Mouse (Mus musculus): ENCODE measurements around the gene Upk2. TPM values are rescaled to one million over a fixed set of nuclear protein-coding genes. Genes with fewer than 3 reads are reported as not detected.

The Upk2 gene
- total RNA-seq (2014; rRNA removed) (not detected in 2 replicates), polyA plus RNA-seq (2012; rRNA removed) (not detected in 2 replicates)

- DNase-seq (ENCODE audit: extremely low read depth, low read depth, low spot score), result no peak
- Histone ChIP-seq H3K9ac (ENCODE audit: low read depth, low read length) (no peak within 1 kb of the TSS), H3K27me3 (ENCODE audit: control insufficient read depth, insufficient read depth, low read length) (no peaks in the 10 kb centered on the region), H3K27ac (replicated peaks; ENCODE audit: insufficient read depth, low read depth, low read length) (no peak within 1 kb of the TSS), H3K79me2 (ENCODE audit: control insufficient read depth, insufficient read depth, low read length) (no peaks in the 10 kb centered on the region), H3K36me3 (ENCODE audit: control insufficient read depth, insufficient read depth, low read length) (no peaks in the 10 kb centered on the region), H3K4me3 (ENCODE audit: insufficient read depth, low read depth, low read length) (no peak within 1 kb of the TSS), H3K4me1 (ENCODE audit: control insufficient read depth, insufficient read depth, low read length) (no peaks in the 10 kb centered on the region)
- TF ChIP-seq POLR2A (IDR thresholded peaks at IDR 0.05; ENCODE audit: extremely low read depth, insufficient read depth, low read length) (no peak), CTCF (IDR thresholded peaks at IDR 0.05; ENCODE audit: low read depth, low read length) (no peak)
- 58% methylated on average over 4 of the region's 4 CpGs for WGBS
Observed at GRCm38 (mm10) chr9:44454891-44455220, at the start of gene Upk2. Gene Upk2 (minus strand): TSS chr9:44454976.

GRCm38 (mm10) chr9:44502006-44502405 is 47.2 kb upstream of the Upk2 start:
- H3K79me2 ChIP-seq (ENCODE audit: control insufficient read depth, insufficient read depth, low read length), result peaks cover 8% of the 10 kb centered on the region; the same call in 1 of the 2 replicates
- no peaks in the 10 kb centered on the region for H3K27me3 ChIP-seq (ENCODE audit: control insufficient read depth, insufficient read depth, low read length)
- TF ChIP-seq POLR2A (IDR thresholded peaks at IDR 0.05; ENCODE audit: extremely low read depth, insufficient read depth, low read length), result no peak
- peak; percentile 79 for TF ChIP-seq CTCF (IDR thresholded peaks at IDR 0.05; ENCODE audit: low read depth, low read length)
- no peak overlapping the region for H3K27ac ChIP-seq (replicated peaks; ENCODE audit: insufficient read depth, low read depth, low read length)
- peaks cover 13% of the 10 kb centered on the region for H3K36me3 ChIP-seq (ENCODE audit: control insufficient read depth, insufficient read depth, low read length)
- no peak overlapping the region for H3K9ac ChIP-seq (ENCODE audit: low read depth, low read length)
- WGBS, result 7% methylated on average over 4 of the region's 4 CpGs
- H3K4me3 ChIP-seq (ENCODE audit: insufficient read depth, low read depth, low read length), result no peak overlapping the region
- H3K4me1 ChIP-seq (ENCODE audit: control insufficient read depth, insufficient read depth, low read length), result peaks cover 14% of the 10 kb centered on the region
- peak; percentile 68 for DNase-seq (ENCODE audit: extremely low read depth, low read depth, low spot score)

- Histone ChIP-seq H3K79me2 (ENCODE audit: control insufficient read depth, insufficient read depth, low read length) (peaks cover 12% of the 10 kb centered on the region; the same call in 1 of the 2 replicates), H3K36me3 (ENCODE audit: control insufficient read depth, insufficient read depth, low read length) (peaks cover 13% of the 10 kb centered on the region), H3K4me3 (ENCODE audit: insufficient read depth, low read depth, low read length) (no peak overlapping the region), H3K27ac (replicated peaks; ENCODE audit: insufficient read depth, low read depth, low read length) (no peak overlapping the region), H3K9ac (ENCODE audit: low read depth, low read length) (no peak overlapping the region), H3K27me3 (ENCODE audit: control insufficient read depth, insufficient read depth, low read length) (no peaks in the 10 kb centered on the region), H3K4me1 (ENCODE audit: control insufficient read depth, insufficient read depth, low read length) (peaks cover 18% of the 10 kb centered on the region)
- 70% methylated on average over 10 of the region's 10 CpGs for WGBS
- TF ChIP-seq CTCF (IDR thresholded peaks at IDR 0.05; ENCODE audit: low read depth, low read length) (0 out of 2 replicates have a peak, but pooled peaks have one; percentile 5), POLR2A (IDR thresholded peaks at IDR 0.05; ENCODE audit: extremely low read depth, insufficient read depth, low read length) (no peak)
- DNase-seq (ENCODE audit: extremely low read depth, low read depth, low spot score), result no peak
Observed at GRCm38 (mm10) chr9:44501206-44501879, 46.6 kb upstream of the Upk2 start.

GRCm38 (mm10) chr9:44500638-44501175 is 45.9 kb upstream of the Upk2 start:
- Histone ChIP-seq H3K9ac (ENCODE audit: low read depth, low read length) (no peak overlapping the region), H3K4me3 (ENCODE audit: insufficient read depth, low read depth, low read length) (no peak overlapping the region), H3K27ac (replicated peaks; ENCODE audit: insufficient read depth, low read depth, low read length) (no peak overlapping the region), H3K79me2 (ENCODE audit: control insufficient read depth, insufficient read depth, low read length) (peaks cover 13% of the 10 kb centered on the region; the same call in 1 of the 2 replicates), H3K4me1 (ENCODE audit: control insufficient read depth, insufficient read depth, low read length) (peaks cover 20% of the 10 kb centered on the region), H3K36me3 (ENCODE audit: control insufficient read depth, insufficient read depth, low read length) (peaks cover 13% of the 10 kb centered on the region), H3K27me3 (ENCODE audit: control insufficient read depth, insufficient read depth, low read length) (no peaks in the 10 kb centered on the region)
- WGBS, result 78% methylated on average over 8 of the region's 8 CpGs
- no peak for DNase-seq (ENCODE audit: extremely low read depth, low read depth, low spot score)
- TF ChIP-seq POLR2A (IDR thresholded peaks at IDR 0.05; ENCODE audit: extremely low read depth, insufficient read depth, low read length) (no peak), CTCF (IDR thresholded peaks at IDR 0.05; ENCODE audit: low read depth, low read length) (no peak)

- no peak for TF ChIP-seq CTCF (IDR thresholded peaks at IDR 0.05; ENCODE audit: low read depth, low read length)
- TF ChIP-seq POLR2A (IDR thresholded peaks at IDR 0.05; ENCODE audit: extremely low read depth, insufficient read depth, low read length), result no peak
- Histone ChIP-seq H3K9ac (ENCODE audit: low read depth, low read length) (no peak overlapping the region), H3K36me3 (ENCODE audit: control insufficient read depth, insufficient read depth, low read length) (peaks cover 13% of the 10 kb centered on the region), H3K27me3 (ENCODE audit: control insufficient read depth, insufficient read depth, low read length) (no peaks in the 10 kb centered on the region), H3K4me1 (ENCODE audit: control insufficient read depth, insufficient read depth, low read length) (peaks cover 20% of the 10 kb centered on the region), H3K27ac (replicated peaks; ENCODE audit: insufficient read depth, low read depth, low read length) (no peak overlapping the region), H3K79me2 (ENCODE audit: control insufficient read depth, insufficient read depth, low read length) (peaks cover 13% of the 10 kb centered on the region; the same call in 1 of the 2 replicates), H3K4me3 (ENCODE audit: insufficient read depth, low read depth, low read length) (no peak overlapping the region)
- DNase-seq (ENCODE audit: extremely low read depth, low read depth, low spot score), result no peak
- 94% methylated on average over 5 of the region's 5 CpGs for WGBS
Observed at GRCm38 (mm10) chr9:44500163-44500533, 45.4 kb upstream of the Upk2 start.

Data from liver, adult 2 months (tissue).